Mouse (Mus musculus): ENCODE results near the gene Ltv1.

- TF ChIP-seq CHD2 (IDR thresholded peaks at IDR 0.05; ENCODE audit: low read depth, low read length) = no peak
- no peak for TF ChIP-seq ZC3H11A (IDR thresholded peaks at IDR 0.05; ENCODE audit: borderline replicate concordance, low read depth, low read length)
- no peak for TF ChIP-seq HCFC1 (IDR thresholded peaks at IDR 0.05; ENCODE audit: borderline replicate concordance, insufficient read depth, low read length)
- no peak for TF ChIP-seq ZNF384 (IDR thresholded peaks at IDR 0.05; ENCODE audit: low read depth, low read length)
- TF ChIP-seq MAFK (IDR thresholded peaks at IDR 0.05; ENCODE audit: insufficient read depth, low read depth, low read length) = no peak
These were observed 8.8 kb upstream of the Ltv1 start for GRCm38 (mm10) chr10:13201741-13202293.
